Mouse (Mus musculus) ES-E14 (cell line): Measurements from ENCODE around the gene Galnt6. TPM values are rescaled to one million over a fixed set of nuclear protein-coding genes. Genes with fewer than 3 reads are reported as not detected.

Experiments used
- DNase-seq: peaks from one replicate; pipeline ENCODE4 v3.0.0-alpha.2; 2013; ENCODE audit warnings: low read depth, low spot score
- H3K27ac ChIP-seq: 2 replicates; pipeline ENCODE4 v1.5.1; 2012; ENCODE audit warnings: low read depth, mild to moderate bottlenecking, low read length, moderate library complexity, mixed read lengths; ENCODE audit not compliant: poor library complexity, insufficient read depth, severe bottlenecking
- H3K36me3 ChIP-seq: 2 replicates; pipeline ENCODE4 v1.6.1; 2012; ENCODE audit warnings: mild to moderate bottlenecking, low read length, moderate library complexity, mixed read lengths; ENCODE audit not compliant: control insufficient read depth, poor library complexity, insufficient read depth, severe bottlenecking
- H3K4me1 ChIP-seq, 2 experiments: fragments of 150-350 bp in 1 of 2; sonication (generic) in 1 of 2; 2 replicates each; pipeline ENCODE4 v1.6.1; 2012; ENCODE audit warnings: low read length in 2 of 2, mild to moderate bottlenecking in 1 of 2, mixed read lengths in 1 of 2; ENCODE audit not compliant: control insufficient read depth in 2 of 2, insufficient read depth in 2 of 2, poor library complexity in 1 of 2
- H3K4me3 ChIP-seq, 2 experiments: fragments of 150-350 bp in 1 of 2; sonication (generic) in 1 of 2; 2 replicates each; pipeline ENCODE4 v1.5.1; 2012; ENCODE audit warnings: low read length in 2 of 2, low read depth in 1 of 2, mild to moderate bottlenecking in 1 of 2, mixed read lengths in 1 of 2; ENCODE audit not compliant: insufficient read depth in 1 of 2, poor library complexity in 1 of 2, severe bottlenecking in 1 of 2
- H3K9ac ChIP-seq: 2 replicates; pipeline ENCODE4 v1.6.1; 2012; ENCODE audit warnings: low read depth, mild to moderate bottlenecking, low read length, mixed read lengths; ENCODE audit not compliant: poor library complexity, insufficient read depth, severe bottlenecking
- H3K9me3 ChIP-seq: fragments of 150-350 bp; sonication (generic); 2 replicates; pipeline ENCODE4 v1.6.1; 2012; ENCODE audit warnings: low read depth, mild to moderate bottlenecking, low read length; ENCODE audit not compliant: control insufficient read depth, insufficient read depth
- CHD2 ChIP-seq: IDR thresholded peaks from 2 replicates; pipeline ENCODE4 v1.6.1; 2014; ENCODE audit warnings: mild to moderate bottlenecking, low read depth, low read length, inconsistent platforms
- HCFC1 ChIP-seq: IDR thresholded peaks from 2 replicates; pipeline ENCODE4 v1.6.1; 2012; ENCODE audit warnings: low read length, inconsistent platforms, borderline replicate concordance; ENCODE audit not compliant: insufficient read depth
- MAFK ChIP-seq: IDR thresholded peaks from 2 replicates; pipeline ENCODE4 v1.6.1; 2014; ENCODE audit warnings: mild to moderate bottlenecking, low read depth, low read length, inconsistent platforms; ENCODE audit not compliant: insufficient read depth
- ZC3H11A ChIP-seq: IDR thresholded peaks from 2 replicates; pipeline ENCODE4 v1.6.1; 2012; ENCODE audit warnings: low read depth, mild to moderate bottlenecking, inconsistent platforms, low read length, borderline replicate concordance
- ZNF384 ChIP-seq: IDR thresholded peaks from 2 replicates; pipeline ENCODE4 v1.6.1; 2012; ENCODE audit warnings: low read depth, low read length, inconsistent platforms
- in situ Hi-C, 2 experiments: fragments of 600-800 bp; cut with MboI; formaldehyde crosslinking; loops; one replicate each; pipeline ENCODE4 v1.15.1; 2025; ENCODE audit warnings: low sequenced_read_pairs in 2 of 2, inconsistent platforms in 1 of 2; ENCODE audit not compliant: unreplicated experiment in 2 of 2
- total RNA-seq: library from RNA; depleted of rRNA; stranded (reverse); fragments of 300-350 nt; gene quantifications from 2 replicates; pipeline ENCODE4 v1.2.3, GENCODE M21; 2012

Gene Galnt6
- total RNA-seq, 1 experiment: 18.2 TPM

- Histone ChIP-seq H3K4me1 (peaks cover 2 to 17% of the 10 kb centered on the region in 2 experiments; a peak in 2 of 4 replicates), H3K9ac (no peak overlapping the region), H3K9me3 (no peaks in the 10 kb centered on the region), H3K27ac (no peak overlapping the region), H3K36me3 (no peaks in the 10 kb centered on the region), H3K4me3 (no peak overlapping the region; a peak in 1 of 4 replicates)
- in situ Hi-C loops: no loop called here
- no peak for DNase-seq
- TF ChIP-seq MAFK (no peak), ZNF384 (no peak), ZC3H11A (no peak), CHD2 (no peak), HCFC1 (no peak)
These were observed 25.8 kb upstream of the Galnt6 start for GRCm38 (mm10) chr15:100754805-100755497.

- DNase-seq: peak; percentile 68
These were observed 24.9 kb upstream of the Galnt6 start for GRCm38 (mm10) chr15:100754041-100754440.

GRCm38 (mm10) chr15:100753045-100753444, 23.9 kb upstream of the Galnt6 start:
- Histone ChIP-seq H3K4me1 (peaks cover 2 to 17% of the 10 kb centered on the region in 2 experiments; a peak in 2 of 4 replicates), H3K36me3 (no peaks in the 10 kb centered on the region), H3K9ac (no peak overlapping the region), H3K4me3 (no peak overlapping the region), H3K9me3 (no peaks in the 10 kb centered on the region), H3K27ac (no peak overlapping the region)
- in situ Hi-C loops: no loop called here
- TF ChIP-seq MAFK: no peak
- TF ChIP-seq ZC3H11A: no peak
- no peak for TF ChIP-seq CHD2
- TF ChIP-seq ZNF384: no peak
- no peak for TF ChIP-seq HCFC1
- DNase-seq: no peak

More at GRCm38 (mm10) chr15:100754041-100754440, 24.9 kb upstream of the Galnt6 start:
- no peaks in the 10 kb centered on the region for H3K9me3 ChIP-seq
- TF ChIP-seq HCFC1 (no peak), ZC3H11A (no peak), ZNF384 (no peak), MAFK (no peak), CHD2 (no peak)
- H3K9ac ChIP-seq: no peak overlapping the region; the same call in 1 of the 2 replicates
- H3K27ac ChIP-seq: no peak overlapping the region
- in situ Hi-C loops: no loop called here
- peaks cover 2 to 17% of the 10 kb centered on the region in 2 experiments; a peak in 2 of 4 replicates for H3K4me1 ChIP-seq
- no peak overlapping the region for H3K4me3 ChIP-seq
- no peaks in the 10 kb centered on the region for H3K36me3 ChIP-seq

- in situ Hi-C loops: no loop called here
- Histone ChIP-seq H3K4me1 (peaks cover 5 to 14% of the 10 kb centered on the region in 2 experiments; a peak in 3 of 4 replicates), H3K27ac (no peak overlapping the region), H3K4me3 (no peak overlapping the region), H3K36me3 (no peaks in the 10 kb centered on the region), H3K9ac (no peak overlapping the region), H3K9me3 (no peaks in the 10 kb centered on the region)
- no peak for TF ChIP-seq ZC3H11A
- TF ChIP-seq CHD2: no peak
- no peak for TF ChIP-seq MAFK
- no peak for TF ChIP-seq ZNF384
- no peak for TF ChIP-seq HCFC1
- DNase-seq: no peak
These were observed 23.3 kb upstream of the Galnt6 start for GRCm38 (mm10) chr15:100752439-100752838.
